Mouse (Mus musculus) liver, embryonic 14.5 days (tissue): ENCODE measurements around the gene Ppp1r2. TPM values are rescaled to one million over a fixed set of nuclear protein-coding genes. Genes with fewer than 3 reads are reported as not detected.

Experiments
- ATAC-seq: fragments of 200-750 bp; cut with Nextera tagmentation; 2 replicates; pipeline ENCODE4 v1.8.0; 2017; ENCODE audit warnings: moderate number of reproducible peaks, mild to moderate bottlenecking, moderate library complexity; ENCODE audit not compliant: insufficient read depth
- DNase-seq, 3 experiments: peaks; one replicate each; pipeline ENCODE4 v3.0.0-alpha.2; 2012 to 2013; ENCODE audit warnings: low read depth in 3 of 3, low spot score in 3 of 3
- H3K27ac ChIP-seq: fragments of 300-500 bp; sonication (generic); 2 replicates; pipeline ENCODE4 v1.5.1; 2014; ENCODE audit warnings: moderate library complexity, mild to moderate bottlenecking, control low read depth, inconsistent platforms
- H3K27me3 ChIP-seq: fragments of 300-500 bp; sonication (generic); 2 replicates; pipeline ENCODE4 v1.6.1; 2014; ENCODE audit warnings: mild to moderate bottlenecking, low read length, moderate library complexity; ENCODE audit not compliant: control insufficient read depth, insufficient read depth
- H3K36me3 ChIP-seq: fragments of 300-500 bp; sonication (generic); replicated peaks from 2 replicates; pipeline ENCODE4 v1.6.1; 2014; ENCODE audit warnings: low read depth; ENCODE audit not compliant: control insufficient read depth, insufficient read depth
- H3K4me1 ChIP-seq, 2 experiments: fragments of 200-500 bp in 1 of 2; fragments of 300-500 bp in 1 of 2; sonication (generic) in 1 of 2; replicated peaks; 2 replicates each; pipeline ENCODE4 v1.6.1; 2012 to 2014; ENCODE audit warnings: antibody characterized with exemption in 1 of 2, inconsistent platforms in 1 of 2, low read length in 1 of 2; ENCODE audit not compliant: control insufficient read depth in 2 of 2, insufficient read depth in 2 of 2
- H3K4me2 ChIP-seq: fragments of 300-500 bp; sonication (generic); 2 replicates; pipeline ENCODE4 v1.6.1; 2014; ENCODE audit warnings: low read depth, mild to moderate bottlenecking, control low read depth, moderate library complexity
- H3K4me3 ChIP-seq, 2 experiments: fragments of 200-500 bp in 1 of 2; fragments of 300-500 bp in 1 of 2; sonication (generic) in 1 of 2; 2 replicates each; pipeline ENCODE4 v1.5.1; 2012 to 2014; ENCODE audit warnings: low read depth in 2 of 2, low read length in 2 of 2, mild to moderate bottlenecking in 2 of 2, control low read depth in 1 of 2, inconsistent platforms in 1 of 2, moderate library complexity in 1 of 2; ENCODE audit not compliant: insufficient read depth in 1 of 2
- H3K9ac ChIP-seq: fragments of 300-500 bp; sonication (generic); replicated peaks from 2 replicates; pipeline ENCODE4 v1.6.1; 2014; ENCODE audit warnings: mild to moderate bottlenecking, control low read depth, moderate library complexity
- H3K9me3 ChIP-seq: fragments of 300-500 bp; sonication (generic); 2 replicates; pipeline ENCODE4 v1.6.1; 2016; ENCODE audit warnings: low read length, mixed read lengths; ENCODE audit not compliant: control insufficient read depth
- CTCF ChIP-seq: IDR thresholded peaks from 2 replicates; pipeline ENCODE4 v1.5.1; 2016; ENCODE audit warnings: antibody characterized with exemption, low read depth, control low read depth
- EP300 ChIP-seq: IDR thresholded peaks from 2 replicates; pipeline ENCODE4 v1.6.1; 2016; ENCODE audit warnings: antibody characterized with exemption, low read depth
- WGBS: fragments of 180-500 bp; shearing (Covaris S2); extraction: QIAGEN DNeasy Blood & Tissue Kit; methylation state at CpG from one replicate; pipeline ENCODE4 v1.1.7; 2014; ENCODE audit not compliant: insufficient replicate concordance; 5-methylcytosine and 5-hydroxymethylcytosine counted together
- microRNA-seq: library from miRNA; unstranded; fragments of <30 nt; microRNA quantifications from one replicate; pipeline ENCODE4, GENCODE M21; 2016
- polyA plus RNA-seq, 2 experiments: library from polyadenylated mRNA; depleted of rRNA in 1 of 2; stranded (reverse) in 1 of 2; unstranded in 1 of 2; fragments of >200 nt; fragmentation: Nextera tagmentation in 1 of 2; extraction: Ambion mirVana in 1 of 2; gene quantifications; 2 replicates each; pipeline versions ENCODE4 v1.2.1 to v1.2.3; 2012 to 2014

Gene Ppp1r2
- polyA plus RNA-seq, 2 experiments, result 13.0 to 31.5 TPM

DNA sequence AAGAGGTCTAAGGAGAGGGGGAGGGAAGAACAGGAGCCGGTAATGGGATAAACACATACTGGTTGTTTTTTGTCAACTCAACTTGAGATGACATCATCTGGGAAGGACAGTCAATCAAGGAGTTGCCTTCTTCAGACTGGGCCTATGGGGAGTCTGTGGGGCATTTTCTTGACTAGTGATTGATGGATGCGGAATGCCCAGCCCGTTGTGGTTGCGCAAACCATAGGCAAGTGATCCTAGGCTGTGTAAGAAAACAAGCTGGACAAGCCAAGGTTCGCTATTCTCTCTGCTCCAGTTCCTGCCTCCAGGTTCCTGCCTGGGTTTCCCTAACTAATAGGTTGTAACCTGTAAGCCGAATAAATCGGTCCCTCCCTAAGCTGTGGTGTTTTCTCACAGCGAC lies 69.9 kb downstream of the Ppp1r2 start:
- no peak overlapping the region for H3K4me3 ChIP-seq
- no peak for DNase-seq
- H3K9me3 ChIP-seq, result no peaks in the 10 kb centered on the region
- no peak overlapping the region for H3K9ac ChIP-seq
- no peaks in the 10 kb centered on the region for H3K36me3 ChIP-seq
- TF ChIP-seq CTCF (no peak), EP300 (no peak)
- 73% methylated on average over 8 of the region's 8 CpGs for WGBS
- no peak overlapping the region for H3K27ac ChIP-seq
- no peak overlapping the region for H3K4me2 ChIP-seq
- peaks cover 0 to 2% of the 10 kb centered on the region in 2 experiments; a peak in 3 of 4 replicates for H3K4me1 ChIP-seq
- no peaks in the 10 kb centered on the region for H3K27me3 ChIP-seq
- no peak for ATAC-seq

- H3K9me3 ChIP-seq, result no peaks in the 10 kb centered on the region
- no peak for TF ChIP-seq CTCF
- TF ChIP-seq EP300, result no peak
- ATAC-seq (no peak), DNase-seq (no peak)
- H3K4me3 ChIP-seq, result no peak overlapping the region
- H3K36me3 ChIP-seq, result no peaks in the 10 kb centered on the region
- H3K4me1 ChIP-seq, result peaks cover 0 to 4% of the 10 kb centered on the region in 2 experiments; a peak in 3 of 4 replicates
- no peak overlapping the region for H3K4me2 ChIP-seq
- H3K27me3 ChIP-seq, result no peaks in the 10 kb centered on the region
- no peak overlapping the region for H3K9ac ChIP-seq
- 61% methylated on average over 1 of the region's 1 CpGs for WGBS
- H3K27ac ChIP-seq, result no peak overlapping the region
Observed at GRCm38 (mm10) chr16:31204216-31204615, 70.9 kb downstream of the Ppp1r2 start.

GRCm38 (mm10) chr16:31201704-31202103 lies 73.4 kb downstream of the Ppp1r2 start:
- TF ChIP-seq EP300 (no peak), CTCF (no peak)
- 63% methylated on average over 2 of the region's 2 CpGs for WGBS
- DNase-seq (no peak), ATAC-seq (no peak)
- no peaks in the 10 kb centered on the region for H3K27me3 ChIP-seq
- H3K4me3 ChIP-seq, result peak overlapping the region in 1 of 2 experiments; percentile 80; a peak in 2 of 4 replicates
- no peaks in the 10 kb centered on the region for H3K36me3 ChIP-seq
- H3K27ac ChIP-seq, result peak overlapping the region; percentile 5; the same call in 1 of the 2 replicates
- H3K4me2 ChIP-seq, result peak overlapping the region; percentile 83
- no peak overlapping the region for H3K9ac ChIP-seq
- H3K4me1 ChIP-seq, result peaks cover 0 to 4% of the 10 kb centered on the region in 2 experiments; a peak in 3 of 4 replicates
- H3K9me3 ChIP-seq, result no peaks in the 10 kb centered on the region

Small RNA genes lying within 50 kb of the gene (microRNA-seq; reads per million reads assigned to microRNA genes)
- gene Gm27415, result not detected

Other genes starting within 250 kb of the Ppp1r2 start
- gene Xxylt1, start 193.8 kb downstream of the Ppp1r2 start, polyA plus RNA-seq (2012; rRNA removed), result 1.5 and 1.8 TPM in 2 replicates
- 1.8 and 2.1 TPM in 2 replicates for gene Xxylt1, start 193.8 kb downstream of the Ppp1r2 start, polyA plus RNA-seq (2014; fragmentation: Nextera tagmentation; extraction: Ambion mirVana)
- 3.2 and 4.4 TPM in 2 replicates for gene Acap2, start 74.0 kb downstream of the Ppp1r2 start, polyA plus RNA-seq (2012; rRNA removed)
- gene Acap2, start 74.0 kb downstream of the Ppp1r2 start, polyA plus RNA-seq (2014; fragmentation: Nextera tagmentation; extraction: Ambion mirVana), result 4.9 and 5.1 TPM in 2 replicates
- gene Apod, start 39.5 kb upstream of the Ppp1r2 start, polyA plus RNA-seq (2012; rRNA removed), result 0.11 TPM in 1 of 2 replicates, not detected in the other
- not detected in 2 replicates for gene Apod, start 39.5 kb upstream of the Ppp1r2 start, polyA plus RNA-seq (2014; fragmentation: Nextera tagmentation; extraction: Ambion mirVana)
- gene Bdh1, start 147.0 kb upstream of the Ppp1r2 start, polyA plus RNA-seq (2012; rRNA removed), result 74.4 and 91.3 TPM in 2 replicates
- gene Bdh1, start 147.0 kb upstream of the Ppp1r2 start, polyA plus RNA-seq (2014; fragmentation: Nextera tagmentation; extraction: Ambion mirVana), result 48.9 and 52.5 TPM in 2 replicates